Mouse (Mus musculus) liver, postnatal 0 days (tissue): ENCODE data around the gene Gtf2ird1.

Source experiments
- CTCF ChIP-seq: sonication (generic); IDR thresholded peaks from 2 replicates; pipeline ENCODE4 v1.5.1; 2016; ENCODE audit warnings: antibody characterized with exemption, low read depth
- EP300 ChIP-seq: IDR thresholded peaks from 2 replicates; pipeline ENCODE4 v1.6.1; 2016; ENCODE audit warnings: antibody characterized with exemption, low read depth, mild to moderate bottlenecking

DNA sequence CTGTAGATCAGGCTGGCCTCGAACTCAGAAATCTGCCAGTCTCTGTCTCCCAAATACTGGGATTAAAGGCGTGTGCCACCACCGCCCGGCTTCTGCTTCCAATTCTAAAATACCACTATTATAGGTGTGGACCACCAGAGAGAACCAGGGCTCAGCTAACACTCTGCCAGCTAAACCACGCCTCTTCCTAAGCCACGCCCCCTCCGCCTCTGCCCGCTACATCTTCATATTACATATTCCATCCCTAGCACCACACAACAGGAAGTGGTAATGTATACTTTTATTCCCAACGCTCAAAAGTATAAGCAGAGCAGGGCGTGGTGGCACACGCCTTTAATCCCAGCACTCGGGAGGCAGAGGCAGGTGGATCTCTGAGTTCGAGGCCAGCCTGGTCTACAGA lies 133.2 kb downstream of the Gtf2ird1 start:
- no peak for TF ChIP-seq CTCF
- TF ChIP-seq EP300 = no peak
